Mouse (Mus musculus) erythroblast, adult 5-6 weeks (primary cell): ENCODE results near the gene Slco2b1. TPM values are rescaled to one million over a fixed set of nuclear protein-coding genes. Genes with fewer than 3 reads are reported as not detected.

ENCODE experiments used
- total RNA-seq, 2 experiments: library from RNA; stranded (forward) in 1 of 2; stranded (reverse) in 1 of 2; fragments of 150-400 nt in 1 of 2; fragments of 200-764, 138-1000 nt in 1 of 2; gene quantifications; 2 replicates each; pipeline versions ENCODE4 v1.2.3 to v1.2.4; 2015 to 2017; ENCODE audit warnings: low replicate concordance in 2 of 2

Gene Slco2b1
- total RNA-seq, 2 experiments from 2014 or later, result 2.3 to 4.6 TPM

Other genes starting within 250 kb of the Slco2b1 start
- gene Klhl35, start 245.3 kb downstream of the Slco2b1 start, total RNA-seq (2015; ENCODE audit: low replicate concordance), result 1.9 TPM in 1 of 2 replicates, not detected in the other
- gene Klhl35, start 245.3 kb downstream of the Slco2b1 start, total RNA-seq (2017; ENCODE audit: low replicate concordance), result not detected in 2 replicates
- 292 and 308 TPM in 2 replicates for gene Rps3, start 227.6 kb downstream of the Slco2b1 start, total RNA-seq (2015; ENCODE audit: low replicate concordance)
- gene Rps3, start 227.6 kb downstream of the Slco2b1 start, total RNA-seq (2017; ENCODE audit: low replicate concordance), result 237 and 436 TPM in 2 replicates
- gene Arrb1, start 175.9 kb downstream of the Slco2b1 start, total RNA-seq (2015; ENCODE audit: low replicate concordance), result 185 and 204 TPM in 2 replicates
- gene Arrb1, start 175.9 kb downstream of the Slco2b1 start, total RNA-seq (2017; ENCODE audit: low replicate concordance), result 636 and 742 TPM in 2 replicates
- gene Tpbgl, start 84.2 kb downstream of the Slco2b1 start, total RNA-seq (2015; ENCODE audit: low replicate concordance), result not detected in 2 replicates
- gene Tpbgl, start 84.2 kb downstream of the Slco2b1 start, total RNA-seq (2017; ENCODE audit: low replicate concordance), result not detected in 2 replicates
- gene Olfr520, start 18.9 kb upstream of the Slco2b1 start, total RNA-seq (2015; ENCODE audit: low replicate concordance), result not detected in 2 replicates
- gene Olfr520, start 18.9 kb upstream of the Slco2b1 start, total RNA-seq (2017; ENCODE audit: low replicate concordance), result not detected in 2 replicates
- not detected in 2 replicates for gene Olfr521, start 52.2 kb upstream of the Slco2b1 start, total RNA-seq (2015; ENCODE audit: low replicate concordance)
- not detected in 2 replicates for gene Olfr521, start 52.2 kb upstream of the Slco2b1 start, total RNA-seq (2017; ENCODE audit: low replicate concordance)
- gene Neu3, start 117.1 kb upstream of the Slco2b1 start, total RNA-seq (2015; ENCODE audit: low replicate concordance), result 3.8 and 6.5 TPM in 2 replicates
- 11.9 and 12.8 TPM in 2 replicates for gene Neu3, start 117.1 kb upstream of the Slco2b1 start, total RNA-seq (2017; ENCODE audit: low replicate concordance)
- gene Xrra1, start 147.8 kb upstream of the Slco2b1 start, total RNA-seq (2015; ENCODE audit: low replicate concordance), result not detected in 2 replicates
- gene Xrra1, start 147.8 kb upstream of the Slco2b1 start, total RNA-seq (2017; ENCODE audit: low replicate concordance), result not detected in 2 replicates
- 58.4 and 63.5 TPM in 2 replicates for gene Spcs2, start 152.1 kb upstream of the Slco2b1 start, total RNA-seq (2015; ENCODE audit: low replicate concordance)
- gene Spcs2, start 152.1 kb upstream of the Slco2b1 start, total RNA-seq (2017; ENCODE audit: low replicate concordance), result 51.9 and 60.6 TPM in 2 replicates